Mouse (Mus musculus) midbrain, embryonic 16.5 days (tissue): ENCODE results near the gene Syce2. TPM values are rescaled to one million over a fixed set of nuclear protein-coding genes. Genes with fewer than 3 reads are reported as not detected.
"Not testable (repeated sequence)": the region's sequence is repeated elsewhere in the genome, so short reads cannot be mapped to it uniquely, and the experiment has no call there.

ENCODE experiments used
- ATAC-seq: fragments of 200-750 bp; cut with Nextera tagmentation; 2 replicates; pipeline ENCODE4 v1.8.0; 2017; ENCODE audit warnings: moderate TSS enrichment
- H3K27ac ChIP-seq: fragments of 300-500 bp; sonication (generic); 2 replicates; pipeline ENCODE4 v1.5.1; 2014; ENCODE audit warnings: mild to moderate bottlenecking, low read length, mixed read lengths
- H3K27me3 ChIP-seq: fragments of 300-500 bp; sonication (generic); 2 replicates; pipeline ENCODE4 v1.6.1; 2014; ENCODE audit warnings: low read depth, low read length, mixed read lengths; ENCODE audit not compliant: control insufficient read depth, insufficient read depth
- H3K36me3 ChIP-seq: fragments of 300-500 bp; sonication (generic); 2 replicates; pipeline ENCODE4 v1.6.1; 2014; ENCODE audit warnings: mild to moderate bottlenecking, low read length, moderate library complexity, mixed read lengths; ENCODE audit not compliant: control insufficient read depth, insufficient read depth
- H3K4me1 ChIP-seq: fragments of 300-500 bp; sonication (generic); 2 replicates; pipeline ENCODE4 v1.6.1; 2014; ENCODE audit warnings: mild to moderate bottlenecking, low read length, mixed read lengths; ENCODE audit not compliant: control insufficient read depth, insufficient read depth
- H3K4me2 ChIP-seq: fragments of 300-500 bp; sonication (generic); 2 replicates; pipeline ENCODE4 v1.6.1; 2014; ENCODE audit warnings: mild to moderate bottlenecking, low read length, mixed read lengths
- H3K4me3 ChIP-seq: fragments of 300-500 bp; sonication (generic); 2 replicates; pipeline ENCODE4 v1.5.1; 2014; ENCODE audit warnings: low read depth, mild to moderate bottlenecking, low read length, moderate library complexity, mixed read lengths
- H3K9ac ChIP-seq: fragments of 300-500 bp; sonication (generic); 2 replicates; pipeline ENCODE4 v1.6.1; 2014; ENCODE audit warnings: low read depth, low read length, mixed read lengths
- H3K9me3 ChIP-seq: fragments of 300-500 bp; sonication (generic); replicated peaks from 2 replicates; pipeline ENCODE4 v1.6.1; 2014; ENCODE audit warnings: mild to moderate bottlenecking, low read length, mixed read lengths; ENCODE audit not compliant: control insufficient read depth, poor library complexity, severe bottlenecking
- WGBS: fragments of 180-500 bp; shearing (Covaris S2); extraction: QIAGEN DNeasy Blood & Tissue Kit; methylation state at CpG from one replicate; pipeline ENCODE4 v1.1.7; 2014; 5-methylcytosine and 5-hydroxymethylcytosine counted together
- polyA plus RNA-seq: library from polyadenylated mRNA; unstranded; fragments of >200 nt; fragmentation: Nextera tagmentation; extraction: Ambion mirVana; gene quantifications from 2 replicates; pipeline ENCODE4 v1.2.1, GENCODE M21; 2015

The Syce2 gene
- 27.7 and 33.2 TPM in 2 replicates for polyA plus RNA-seq

DNA sequence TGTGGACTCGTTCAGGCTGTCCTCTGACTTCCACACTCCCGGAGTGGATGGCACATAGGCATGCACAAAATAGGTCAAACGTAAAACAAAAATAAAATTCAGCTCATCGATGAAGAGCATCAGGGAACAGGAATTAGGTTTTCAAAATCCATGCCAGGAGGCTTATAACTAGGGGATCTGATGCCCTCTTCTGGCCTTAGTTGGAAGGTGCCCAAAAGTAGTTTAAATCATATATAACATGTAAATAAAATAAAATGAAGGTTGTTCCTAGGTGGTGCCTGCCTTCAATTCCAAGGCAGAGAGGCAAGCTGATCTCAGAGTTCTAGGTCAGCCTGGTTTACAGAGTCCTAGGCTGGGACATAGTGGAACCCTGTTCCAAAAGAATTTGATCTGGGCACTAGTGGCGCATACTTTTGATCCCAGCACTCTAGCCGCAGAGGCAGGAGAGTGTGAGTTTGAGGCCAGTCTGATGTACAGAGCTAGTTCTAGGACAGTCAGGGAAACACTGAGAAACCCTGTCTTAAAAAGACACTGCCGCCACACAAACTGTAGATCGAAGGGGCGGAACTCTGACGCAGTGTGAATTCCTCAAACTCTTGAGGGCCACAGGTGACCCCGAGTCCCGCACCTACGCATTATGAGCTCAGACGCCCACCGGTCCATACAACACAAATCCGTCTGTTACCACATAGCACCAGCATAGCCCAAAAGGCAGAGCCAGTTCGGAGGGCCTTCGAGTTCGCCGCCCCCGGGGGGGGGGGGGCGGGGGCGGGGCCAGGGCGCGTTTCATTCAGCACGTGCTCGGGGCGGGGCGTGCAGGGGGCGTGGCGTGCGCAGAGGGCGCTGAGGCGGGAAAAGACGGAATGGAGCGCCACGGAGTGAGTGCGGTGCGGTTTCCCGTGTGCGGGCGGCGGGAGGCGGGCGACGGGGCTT, at the start of gene Syce2:
Gene Syce2 (plus strand): TSS at position 736 of the 933 bp plus-strand sequence.
- peaks cover 5% of the 10 kb centered on the region; the same call in 1 of the 2 replicates for H3K27me3 ChIP-seq
- H3K9ac ChIP-seq = peak within 1 kb of the TSS; percentile 66
- no peaks in the 10 kb centered on the region for H3K9me3 ChIP-seq
- H3K4me1 ChIP-seq = peaks cover 11% of the 10 kb centered on the region
- 17% methylated on average over 36 of the region's 46 CpGs for WGBS
- H3K36me3 ChIP-seq = peaks cover 23% of the 10 kb centered on the region
- no peak within 1 kb of the TSS for H3K27ac ChIP-seq
- H3K4me3 ChIP-seq = peak within 1 kb of the TSS; percentile 43
- ATAC-seq = peak; percentile 77
- H3K4me2 ChIP-seq = peak within 1 kb of the TSS; percentile 92

DNA sequence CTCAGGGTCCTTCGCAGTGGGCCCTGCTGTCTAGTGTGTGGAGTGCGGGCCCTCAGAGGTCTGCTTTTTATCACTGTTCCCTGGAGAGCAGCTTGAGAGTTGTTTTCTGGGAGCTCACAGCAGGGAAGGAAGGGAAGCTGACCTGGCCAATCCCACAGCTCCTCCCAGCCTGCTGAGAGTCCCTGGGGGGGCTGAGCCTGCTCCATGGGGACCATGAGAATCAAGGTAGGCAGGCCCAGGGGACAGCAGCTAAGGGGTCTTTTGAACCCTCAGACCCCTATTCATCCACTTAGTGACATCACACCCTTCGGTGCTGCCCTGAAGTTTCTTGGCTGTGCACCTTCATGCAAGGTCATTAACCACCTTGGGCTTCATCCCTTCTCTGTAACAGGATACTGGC, 49.2 kb upstream of the Syce2 start, which contains the start of gene Dand5:
Gene Dand5 (minus strand): TSS at position 101 of the 400 bp plus-strand sequence.
- ATAC-seq = no peak
- Histone ChIP-seq H3K4me3 (peak within 1 kb of the TSS; percentile 22; the same call in 1 of the 2 replicates), H3K4me2 (peak within 1 kb of the TSS; percentile 48), H3K9ac (peak within 1 kb of the TSS; percentile 25; the same call in 1 of the 2 replicates), H3K27ac (no peak within 1 kb of the TSS), H3K9me3 (no peaks in the 10 kb centered on the region), H3K27me3 (no peaks in the 10 kb centered on the region), H3K4me1 (peaks cover 2% of the 10 kb centered on the region; the same call in 1 of the 2 replicates), H3K36me3 (no peaks in the 10 kb centered on the region)
- WGBS = 37% methylated on average over 3 of the region's 3 CpGs

- Histone ChIP-seq H3K4me2 (peak overlapping the region; percentile 48), H3K36me3 (no peaks in the 10 kb centered on the region), H3K4me1 (peaks cover 2% of the 10 kb centered on the region; the same call in 1 of the 2 replicates), H3K9me3 (no peaks in the 10 kb centered on the region), H3K9ac (peak overlapping the region; percentile 25; the same call in 1 of the 2 replicates), H3K27ac (no peak overlapping the region), H3K4me3 (peak overlapping the region; percentile 22; the same call in 1 of the 2 replicates), H3K27me3 (no peaks in the 10 kb centered on the region)
- 2% methylated on average over 18 of the region's 18 CpGs for WGBS
- ATAC-seq = peak; percentile 91
Observed at GRCm38 (mm10) chr8:84823653-84824052, 48.3 kb upstream of the Syce2 start.

GRCm38 (mm10) chr8:84825636-84826035, 46.3 kb upstream of the Syce2 start:
- 76% methylated on average over 4 of the region's 4 CpGs for WGBS
- peaks cover 2% of the 10 kb centered on the region; the same call in 1 of the 2 replicates for H3K4me1 ChIP-seq
- no peaks in the 10 kb centered on the region for H3K27me3 ChIP-seq
- H3K9me3 ChIP-seq = no peaks in the 10 kb centered on the region
- no peak overlapping the region for H3K27ac ChIP-seq
- no peak overlapping the region for H3K4me2 ChIP-seq
- no peaks in the 10 kb centered on the region for H3K36me3 ChIP-seq
- ATAC-seq = no peak
- no peak overlapping the region for H3K9ac ChIP-seq
- H3K4me3 ChIP-seq = no peak overlapping the region

DNA sequence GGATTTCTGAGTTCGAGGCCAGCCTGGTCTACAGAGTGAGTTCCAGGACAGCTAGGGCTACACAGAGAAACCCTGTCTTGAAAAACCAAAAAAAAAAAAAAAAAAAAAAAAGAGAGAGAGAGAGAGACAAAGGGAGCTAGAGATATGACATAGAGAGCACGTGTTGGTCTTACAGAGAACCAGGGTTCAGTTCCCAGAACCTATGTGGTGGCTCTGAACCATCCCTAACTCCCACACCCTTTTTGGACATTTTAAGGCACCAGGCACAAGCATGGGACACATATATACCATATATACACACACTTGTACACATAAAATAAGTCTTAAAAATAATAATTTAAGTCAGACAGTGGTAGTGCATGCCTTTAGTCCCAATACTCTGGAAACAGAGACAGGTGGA, 45.4 kb upstream of the Syce2 start:
- H3K9me3 ChIP-seq, H3K9ac ChIP-seq, ATAC-seq, H3K27me3 ChIP-seq, H3K36me3 ChIP-seq, H3K27ac ChIP-seq, H3K4me2 ChIP-seq, H3K4me3 ChIP-seq, H3K4me1 ChIP-seq: not testable (repeated sequence)
- 86% methylated on average over 1 of the region's 2 CpGs for WGBS

- H3K9ac ChIP-seq = peak within 1 kb of the TSS; percentile 96
- peak within 1 kb of the TSS; percentile 97 for H3K27ac ChIP-seq
- H3K4me1 ChIP-seq = peaks cover 9% of the 10 kb centered on the region
- peak within 1 kb of the TSS; percentile 58 for H3K4me3 ChIP-seq
- H3K9me3 ChIP-seq = no peaks in the 10 kb centered on the region
- H3K27me3 ChIP-seq = no peaks in the 10 kb centered on the region
- 87% methylated on average over 11 of the region's 11 CpGs for WGBS
- H3K36me3 ChIP-seq = peaks cover 16% of the 10 kb centered on the region
- ATAC-seq = no peak
- peak within 1 kb of the TSS; percentile 75 for H3K4me2 ChIP-seq
Observed at GRCm38 (mm10) chr8:84831490-84831889, 40.4 kb upstream of the Syce2 start, which contains the start of gene Gadd45gip1. Gene Gadd45gip1, plus strand, starts transcription at chr8:84831522.

DNA sequence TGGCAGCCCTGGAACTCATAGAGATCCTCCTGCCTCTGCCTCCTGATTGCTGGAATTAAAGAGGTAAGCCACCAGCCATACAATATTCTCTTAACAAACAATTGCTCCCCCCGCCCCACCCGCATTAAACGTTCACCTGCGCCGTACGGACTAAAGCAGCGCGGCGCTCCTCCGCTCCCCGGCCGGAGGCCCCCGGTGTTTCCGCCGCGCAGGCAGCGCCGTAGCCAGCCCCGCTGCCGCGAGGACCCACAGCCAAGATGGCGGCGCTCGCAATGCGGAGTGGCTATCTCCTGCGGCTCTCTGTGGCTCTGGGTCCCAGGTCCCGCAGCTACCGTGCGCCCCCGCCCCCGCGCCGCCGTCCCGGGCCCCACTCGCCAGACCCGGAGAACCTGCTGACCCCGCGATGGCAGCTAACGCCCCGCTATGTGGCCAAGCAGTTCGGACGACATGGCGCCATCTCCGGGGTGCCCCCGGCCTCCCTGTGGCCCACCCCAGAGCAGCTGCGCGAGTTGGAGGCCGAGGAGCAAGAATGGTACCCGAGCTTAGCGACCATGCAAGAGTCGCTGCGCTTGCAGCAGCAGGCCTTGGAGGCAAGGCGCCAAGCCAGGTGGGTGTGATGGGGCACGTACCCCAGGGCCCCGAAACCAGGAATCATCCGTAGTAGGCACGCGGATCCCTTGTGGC, 39.7 kb upstream of the Syce2 start:
- H3K4me3 ChIP-seq = peak overlapping the region; percentile 58
- peaks cover 18% of the 10 kb centered on the region for H3K36me3 ChIP-seq
- 1% methylated on average over 55 of the region's 59 CpGs for WGBS
- H3K4me1 ChIP-seq = peaks cover 9% of the 10 kb centered on the region
- H3K9ac ChIP-seq = peak overlapping the region; percentile 96
- ATAC-seq = peak; percentile 80
- peak overlapping the region; percentile 97 for H3K27ac ChIP-seq
- H3K27me3 ChIP-seq = no peaks in the 10 kb centered on the region
- H3K4me2 ChIP-seq = peak overlapping the region; percentile 75
- no peaks in the 10 kb centered on the region for H3K9me3 ChIP-seq

DNA sequence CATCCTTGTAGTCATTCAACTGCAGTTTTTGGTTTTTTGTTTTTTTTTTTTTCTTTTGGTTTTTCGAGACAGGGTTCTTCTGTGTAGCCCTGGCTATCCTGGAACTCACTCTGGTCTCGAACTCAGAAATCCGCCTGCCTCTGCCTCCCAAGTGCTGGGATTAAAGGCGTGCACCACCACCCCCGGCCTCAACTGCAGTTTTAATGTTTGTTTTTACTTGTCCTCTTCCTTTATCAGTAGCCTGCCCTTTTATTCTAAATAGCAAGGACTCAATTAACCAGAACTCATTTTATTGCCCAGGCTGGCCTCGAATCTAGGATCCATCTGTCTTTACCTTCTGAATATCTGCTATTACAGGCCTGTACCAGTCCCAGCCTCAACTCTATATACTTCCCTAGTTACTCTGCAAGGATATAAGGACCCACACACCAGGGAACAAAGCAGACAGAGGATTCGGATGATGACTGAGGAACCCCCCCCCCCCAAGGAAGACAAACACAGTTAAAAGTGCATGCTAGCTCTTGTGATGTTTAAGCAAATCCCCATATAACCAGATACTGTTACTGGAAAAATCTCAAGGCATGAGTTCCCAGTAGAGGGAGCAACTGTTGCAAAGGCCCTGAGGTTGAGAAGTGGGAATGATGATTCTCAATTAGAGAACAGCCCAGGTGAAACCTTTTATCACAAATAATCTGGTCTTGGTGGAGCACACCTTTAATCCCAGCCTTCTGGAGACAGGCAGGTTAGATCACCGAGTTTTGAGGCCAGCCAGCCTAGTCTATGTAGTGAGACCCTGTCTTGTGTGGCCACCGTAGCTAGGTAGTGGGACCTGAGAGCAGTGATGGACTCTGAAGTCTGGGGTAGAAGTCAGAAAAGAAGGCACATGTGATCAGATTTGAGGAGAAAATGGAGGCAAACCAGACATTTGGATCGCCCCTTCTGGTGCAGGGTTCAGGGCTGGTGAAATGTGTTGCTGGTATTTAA, 38.9 kb upstream of the Syce2 start:
- Histone ChIP-seq H3K36me3 (peaks cover 26% of the 10 kb centered on the region), H3K4me3 (peak overlapping the region; percentile 58), H3K4me2 (peak overlapping the region; percentile 75), H3K9me3 (no peaks in the 10 kb centered on the region), H3K27ac (peak overlapping the region; percentile 97), H3K9ac (peak overlapping the region; percentile 96), H3K4me1 (peaks cover 9% of the 10 kb centered on the region), H3K27me3 (no peaks in the 10 kb centered on the region)
- ATAC-seq = no peak
- 72% methylated on average over 10 of the region's 10 CpGs for WGBS
